Mouse (Mus musculus): ENCODE data around the gene Mob1b.

DNA sequence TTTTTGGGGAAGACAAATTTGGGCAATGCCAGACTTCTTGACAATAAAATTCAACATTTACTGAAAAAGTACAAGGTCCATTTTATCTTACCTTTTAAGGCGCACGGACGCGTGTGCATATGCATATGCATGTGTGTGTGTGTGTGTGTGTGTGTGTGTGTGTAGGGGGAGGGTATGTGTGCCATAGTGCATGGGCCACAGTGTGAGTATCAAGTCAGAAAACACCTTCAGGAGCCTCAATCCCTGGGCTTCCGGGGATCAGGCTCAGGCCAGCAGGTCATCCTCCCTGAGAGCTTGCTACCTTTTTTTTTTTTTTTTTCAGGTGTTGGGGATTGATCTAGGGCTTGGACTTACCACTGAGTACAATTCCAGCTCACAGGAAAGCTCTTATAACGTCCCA lies 8.3 kb upstream of the Mob1b start:
- no peak for TF ChIP-seq POLR2AphosphoS2 (IDR thresholded peaks at IDR 0.05; ENCODE audit: insufficient read length, low read depth)
- TF ChIP-seq USF1 (IDR thresholded peaks at IDR 0.05; ENCODE audit: low read depth), result no peak
- no peak for TF ChIP-seq POLR2A (IDR thresholded peaks at IDR 0.05; ENCODE audit: insufficient read length, low read depth)
- TF ChIP-seq MYOG (IDR thresholded peaks at IDR 0.05; ENCODE audit: control insufficient read depth in 1 of 3, insufficient read depth in 1 of 3, insufficient read length in 2 of 3, low read depth in 2 of 3), result no peak
- no peak for TF ChIP-seq TCF12 (IDR thresholded peaks at IDR 0.05; ENCODE audit: insufficient read depth, poor library complexity, severe bottlenecking)
- TF ChIP-seq MAX (IDR thresholded peaks at IDR 0.05; ENCODE audit: low read depth), result no peak
- no peak for TF ChIP-seq E2F4 (IDR thresholded peaks at IDR 0.05; ENCODE audit: insufficient read depth)
- TF ChIP-seq CEBPB (IDR thresholded peaks at IDR 0.05; ENCODE audit: insufficient read depth, poor library complexity, severe bottlenecking), result no peak
- no peak for TF ChIP-seq MYOD1 (IDR thresholded peaks at IDR 0.05; ENCODE audit: control insufficient read depth in 1 of 3, insufficient read length in 2 of 3, low read depth in 2 of 3)
- no peak for TF ChIP-seq TCF3 (IDR thresholded peaks at IDR 0.05; ENCODE audit: insufficient read length, low read depth)
- TF ChIP-seq REST (IDR thresholded peaks at IDR 0.05; ENCODE audit: insufficient read depth, insufficient read length), result no peak

All from myocyte (in vitro differentiated cells).